Mouse (Mus musculus) large intestine, adult 2 months (tissue): Measurements from ENCODE around the gene Rsbn1. TPM values are rescaled to one million over a fixed set of nuclear protein-coding genes. Genes with fewer than 3 reads are reported as not detected.

Experiments used
- DNase-seq: peaks from one replicate; pipeline ENCODE4 v3.0.0-alpha.2; 2012; ENCODE audit warnings: low read depth, low spot score
- WGBS: fragments of 180-500 bp; shearing (Covaris S2); methylation state at CpG from one replicate; pipeline ENCODE4 v1.1.7; 2018; 5-methylcytosine and 5-hydroxymethylcytosine counted together
- polyA plus RNA-seq: library from polyadenylated mRNA; depleted of rRNA; stranded (reverse); fragments of >200 nt; gene quantifications from 2 replicates; pipeline ENCODE4 v1.2.3, GENCODE M21; 2012; rRNA removed

Gene Rsbn1
- 1.1 and 2.6 TPM in 2 replicates for polyA plus RNA-seq

DNA sequence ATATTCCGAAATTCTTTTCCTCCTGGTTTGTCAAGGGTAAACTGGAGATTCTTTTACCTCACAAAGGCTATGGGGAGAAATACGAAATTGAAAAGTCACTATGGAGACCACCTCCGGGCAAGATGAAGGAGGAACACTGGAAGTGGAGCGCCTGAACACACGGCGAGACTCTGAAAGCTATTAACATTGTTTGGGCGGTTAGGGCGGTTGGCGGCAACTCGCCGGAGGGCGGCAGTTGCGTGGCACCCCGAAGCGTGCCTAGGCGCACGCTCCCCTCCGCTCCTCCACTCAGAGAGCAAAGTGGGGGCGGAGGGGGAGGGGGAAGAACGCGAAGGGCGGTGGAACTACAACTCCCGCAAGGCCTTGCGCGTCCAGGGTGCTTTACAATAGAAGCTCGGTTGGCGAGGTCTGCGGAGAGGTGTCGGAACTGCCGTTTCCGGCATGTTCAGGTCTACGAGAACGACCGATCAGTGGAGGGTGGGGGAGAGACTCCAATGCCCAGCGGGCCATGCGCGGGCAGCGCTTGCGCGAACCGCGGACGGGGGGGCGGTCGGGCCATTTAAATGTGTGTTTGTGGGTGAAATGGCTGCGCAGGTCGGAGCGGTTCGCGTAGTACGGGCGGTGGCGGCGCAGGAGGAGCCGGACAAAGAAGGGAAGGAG lies at the start of gene Rsbn1:
Rsbn1 (plus strand) TSS at position 111 of the 660 bp plus-strand sequence.
- under 1% methylated on average over 52 of the region's 55 CpGs for WGBS
- DNase-seq, result peak; percentile 92

DNA sequence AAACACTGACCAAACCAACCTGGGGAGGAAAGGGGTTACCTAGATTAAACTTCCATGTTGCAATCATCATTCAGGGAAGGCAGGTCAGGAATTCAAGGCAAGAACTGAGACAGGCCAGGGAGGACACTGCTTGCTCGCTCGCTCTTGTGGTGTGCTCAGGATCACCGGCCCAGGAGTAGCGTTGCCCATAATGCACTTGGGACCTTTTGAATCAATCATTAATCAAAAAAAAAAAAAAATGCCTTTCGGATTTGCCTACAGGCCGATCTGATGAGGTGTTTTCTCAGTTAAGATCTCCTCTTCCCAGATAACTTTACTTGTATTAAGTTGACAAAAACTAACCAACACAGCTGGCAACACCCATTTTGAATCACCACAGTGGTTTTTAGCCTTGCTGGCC lies 49.7 kb upstream of the Rsbn1 start:
- WGBS, result 75% methylated on average over 6 of the region's 6 CpGs
- no peak for DNase-seq

DNA sequence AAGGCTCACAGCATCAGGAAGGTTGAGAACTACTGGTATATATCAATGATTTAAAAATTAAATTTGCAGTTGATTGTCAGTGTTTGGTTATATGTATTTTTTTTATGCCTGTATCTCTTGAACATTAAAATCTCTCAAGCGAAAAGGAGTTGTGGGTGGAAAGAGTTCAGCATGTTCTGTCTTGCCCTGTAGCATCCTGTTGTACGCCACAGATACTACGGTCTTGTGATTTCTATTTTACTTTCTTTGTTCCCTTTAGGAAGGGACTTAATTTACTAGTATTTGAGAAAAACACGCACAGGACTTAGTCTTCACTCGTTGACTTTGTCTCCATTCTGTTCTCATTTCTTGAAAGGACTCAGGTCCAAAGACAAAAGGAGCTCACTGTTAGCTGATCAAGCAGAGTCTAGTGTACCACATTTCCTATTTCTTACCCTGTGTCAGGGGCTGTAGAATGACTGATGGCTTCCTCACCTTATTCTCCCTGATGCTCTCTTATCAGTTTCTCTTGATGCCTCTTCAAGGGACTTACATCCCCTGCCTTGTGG lies 46.4 kb upstream of the Rsbn1 start:
- DNase-seq, result no peak

DNA sequence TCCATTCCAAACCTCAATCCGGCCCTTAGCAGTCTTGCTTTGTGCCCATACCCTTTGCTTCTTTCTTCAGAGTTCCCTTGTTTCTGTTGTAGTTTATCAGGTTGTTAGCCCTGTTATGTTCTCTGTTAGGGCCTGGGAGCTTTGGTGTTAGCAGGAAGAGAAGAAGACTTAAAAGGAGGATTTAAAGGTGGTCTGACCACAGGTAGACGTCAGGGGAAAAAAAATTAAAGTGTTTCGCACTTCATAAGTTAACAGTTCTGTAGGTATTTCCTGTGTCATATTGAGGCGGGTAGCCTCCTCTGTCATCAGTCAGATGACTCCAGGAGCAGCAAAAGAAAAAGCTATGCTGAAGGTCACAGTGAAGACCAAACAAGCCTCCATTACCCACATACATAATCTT lies 45.9 kb upstream of the Rsbn1 start:
- 73% methylated on average over 4 of the region's 4 CpGs for WGBS
- DNase-seq, result no peak

More for the DNA sequence above, 46.4 kb upstream of the Rsbn1 start:
- 85% methylated on average over 5 of the region's 5 CpGs for WGBS

DNA sequence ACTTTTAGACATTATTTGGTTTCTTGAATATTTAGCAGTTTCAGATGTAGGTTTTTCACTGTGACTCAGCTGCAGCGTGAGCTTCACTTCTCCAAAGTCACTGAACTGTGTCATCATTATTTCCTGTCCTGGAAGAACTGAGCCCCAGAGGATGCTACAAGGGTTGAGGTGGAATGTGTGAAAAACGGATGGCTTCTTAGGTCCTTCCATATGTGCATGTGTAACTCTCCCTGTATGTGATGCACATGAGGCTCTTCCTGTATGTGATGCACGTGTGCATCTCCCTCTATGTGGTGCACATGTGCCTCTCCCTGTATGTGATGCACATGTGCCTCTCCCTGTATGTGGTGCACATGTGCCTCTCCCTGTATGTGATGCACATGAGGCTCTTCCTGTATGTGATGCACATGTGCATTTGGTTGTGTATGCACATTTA lies 41.2 kb upstream of the Rsbn1 start:
- DNase-seq, result no peak
- WGBS, result 47% methylated on average over 3 of the region's 3 CpGs

DNA sequence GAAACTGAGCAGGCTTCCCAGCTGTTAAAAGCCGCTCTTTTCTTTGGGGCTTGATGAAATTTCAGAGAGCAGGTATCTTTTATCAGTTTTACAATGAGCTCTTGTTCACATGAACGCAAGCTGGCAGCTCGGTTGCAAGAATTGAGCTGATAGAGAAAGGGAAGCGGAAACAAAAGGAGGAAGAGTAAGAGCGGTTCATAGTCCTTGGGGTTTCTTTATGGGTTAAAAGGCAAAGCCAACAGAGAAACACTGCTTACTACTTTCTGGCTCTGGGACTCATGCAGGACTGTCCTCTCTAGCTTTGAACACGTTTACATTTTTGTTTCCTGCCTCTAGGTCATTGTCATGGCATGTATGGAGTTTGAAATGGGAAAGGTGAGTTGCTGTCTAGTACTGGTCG lies 39.6 kb upstream of the Rsbn1 start:
- WGBS, result 64% methylated on average over 7 of the region's 7 CpGs
- DNase-seq, result no peak

DNA sequence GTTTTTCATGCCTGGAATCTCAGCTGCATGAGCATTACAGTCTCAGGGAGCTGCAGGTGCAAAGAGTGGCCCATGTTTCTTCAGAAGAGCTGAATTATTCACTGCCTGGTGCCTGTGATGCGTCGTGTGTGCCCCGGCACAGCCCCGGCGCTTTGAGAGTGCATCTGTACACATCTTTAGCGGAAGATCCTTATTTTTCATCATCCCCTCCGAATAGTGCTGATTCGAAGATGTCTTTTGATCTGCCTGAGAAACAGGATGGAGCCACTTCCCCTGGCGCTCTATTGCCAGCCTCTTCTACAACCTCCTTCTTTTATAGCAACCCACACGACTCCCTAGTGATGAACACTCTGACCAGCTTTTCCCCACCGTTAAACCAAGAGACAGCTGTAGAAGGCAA lies 28.0 kb upstream of the Rsbn1 start:
- no peak for DNase-seq

DNA sequence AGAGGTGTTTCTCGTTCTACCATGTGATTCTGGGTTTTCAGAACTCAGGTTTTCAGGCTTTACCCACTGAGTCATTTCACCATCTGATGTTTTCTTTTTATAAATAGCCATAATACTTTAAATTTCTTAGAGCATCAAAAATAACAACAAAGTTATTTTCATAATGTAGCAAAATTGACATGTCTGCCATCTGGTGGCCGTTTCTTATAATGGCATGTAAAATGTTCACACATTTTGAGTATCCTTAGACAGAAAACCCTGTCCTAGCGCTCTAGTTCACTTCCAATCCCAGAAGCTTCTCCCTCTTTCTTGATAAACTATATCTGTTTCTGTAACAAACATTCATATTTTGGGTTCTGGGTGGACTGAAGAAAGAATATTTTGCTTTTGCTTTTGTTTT lies 26.3 kb upstream of the Rsbn1 start:
- WGBS, result 16% methylated on average over 3 of the region's 3 CpGs
- peak; percentile 28 for DNase-seq

More for the DNA sequence above, 28.0 kb upstream of the Rsbn1 start:
- 68% methylated on average over 11 of the region's 11 CpGs for WGBS

DNA sequence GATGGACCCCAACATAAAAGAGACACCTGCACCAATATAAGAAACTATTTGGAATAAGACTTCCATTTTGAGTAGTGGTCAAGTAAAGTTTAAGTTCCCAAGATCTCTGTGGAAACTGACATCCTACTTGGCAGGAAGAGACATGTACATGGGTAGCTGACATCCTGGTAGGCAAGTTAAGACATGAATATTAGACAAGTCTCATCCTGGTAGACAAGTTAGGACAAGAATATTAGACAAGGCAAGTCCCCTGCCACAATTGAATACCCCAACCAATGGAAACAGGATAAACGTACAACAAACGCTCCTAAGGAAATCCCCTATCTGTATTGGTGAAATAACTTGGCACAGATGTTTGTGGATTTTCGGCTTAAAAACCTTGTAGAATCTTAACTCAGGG lies 20.5 kb upstream of the Rsbn1 start:
- WGBS, result 62% methylated on average over 3 of the region's 3 CpGs

DNA sequence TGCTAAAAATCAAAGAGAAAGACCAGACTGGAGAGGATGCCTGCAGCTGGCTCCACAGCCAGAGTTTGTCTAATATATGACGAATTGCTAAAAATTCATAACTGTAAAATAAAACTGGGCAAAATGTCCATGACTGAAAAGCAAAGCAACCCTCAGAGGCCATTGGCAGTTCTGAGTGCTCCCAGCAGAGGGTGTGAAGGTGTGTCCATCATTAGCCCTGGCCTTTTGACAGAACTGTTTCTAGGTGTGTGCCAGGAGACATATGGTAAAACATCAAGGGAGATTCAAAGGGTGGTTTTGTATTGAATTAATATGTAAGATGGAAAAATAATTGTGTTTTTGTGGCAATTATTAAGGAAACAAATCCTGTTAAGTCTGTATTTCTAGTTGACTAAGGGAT lies 9.2 kb upstream of the Rsbn1 start:
- no peak for DNase-seq
- 62% methylated on average over 1 of the region's 1 CpGs for WGBS

More for the DNA sequence above, 20.5 kb upstream of the Rsbn1 start:
- DNase-seq, result no peak

DNA sequence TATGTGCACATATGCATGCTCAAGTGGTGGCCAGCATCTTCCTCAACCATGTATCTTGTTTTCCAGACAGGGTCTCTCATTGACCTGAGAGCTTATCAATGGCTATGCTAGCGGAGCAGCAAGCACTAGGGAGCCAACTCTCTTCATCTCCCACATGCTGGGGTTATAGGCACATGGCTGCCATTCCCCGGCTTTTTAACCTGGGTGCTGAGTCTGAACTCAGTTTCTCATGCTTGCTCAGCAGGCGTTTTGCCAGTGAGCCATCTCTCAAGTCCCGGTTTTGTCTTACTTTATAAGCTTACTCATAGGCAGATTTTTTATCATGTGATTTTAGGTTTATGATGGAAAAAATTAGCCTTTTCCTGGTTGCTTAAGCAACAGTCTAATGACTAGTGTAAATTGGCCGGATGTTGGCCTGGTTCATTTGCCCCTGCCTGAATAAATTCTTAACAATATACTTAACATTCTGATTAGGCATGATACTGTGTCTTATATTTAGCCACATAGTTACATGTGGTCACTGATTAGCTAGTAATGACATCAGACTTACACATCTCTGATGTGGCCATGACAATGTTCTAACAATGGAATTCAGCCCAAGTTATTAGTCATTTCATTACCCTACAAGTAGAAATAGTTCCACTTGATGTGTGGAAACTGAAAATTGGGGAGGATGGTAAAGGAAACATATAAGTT lies 6.4 kb upstream of the Rsbn1 start:
- 76% methylated on average over 5 of the region's 5 CpGs for WGBS
- no peak for DNase-seq

DNA sequence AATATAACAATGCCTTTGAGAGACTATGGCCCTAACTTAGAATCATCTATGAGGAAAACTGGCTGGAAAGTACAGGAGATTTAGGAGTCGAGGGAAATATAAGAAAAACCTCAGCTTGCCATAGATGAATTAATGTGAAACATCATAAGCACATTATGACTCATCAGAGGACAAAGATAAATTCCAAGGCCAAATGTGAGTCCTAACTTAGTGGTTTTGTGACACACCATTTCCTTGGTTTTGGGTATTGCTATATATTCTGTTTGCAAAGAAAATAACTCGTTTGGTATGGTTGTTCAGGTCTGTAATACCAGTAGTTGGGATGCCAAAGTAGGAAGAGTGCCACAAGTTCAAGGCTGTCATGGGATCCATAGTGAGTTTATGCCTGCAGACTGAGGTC lies 5.1 kb upstream of the Rsbn1 start:
- WGBS, result 54% methylated on average over 2 of the region's 2 CpGs
- no peak for DNase-seq

DNA sequence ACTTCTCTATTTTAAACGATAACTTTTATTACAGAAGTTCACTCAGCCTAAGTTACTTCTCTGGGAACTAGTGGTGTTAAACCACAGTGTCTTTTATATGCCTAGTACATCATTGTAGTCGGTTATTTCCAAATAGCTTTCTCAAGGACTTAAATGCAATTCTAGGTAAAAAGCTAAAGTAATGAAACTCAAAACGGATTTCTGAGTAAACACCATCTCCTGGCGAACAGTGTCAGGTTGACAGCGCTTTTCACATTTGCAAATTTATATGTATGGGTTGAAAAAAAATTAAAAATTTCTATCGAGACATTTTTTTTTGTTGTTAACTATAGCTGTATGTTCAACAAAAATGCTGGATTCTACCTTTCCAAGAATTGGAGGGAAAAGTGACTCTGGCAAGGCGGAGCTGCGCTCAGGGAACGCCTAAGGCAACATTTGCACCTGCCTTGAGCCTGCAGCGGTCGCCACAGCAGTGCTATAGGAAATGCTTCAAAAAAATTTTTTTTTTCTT lies 414 bp upstream of the Rsbn1 start:
- WGBS, result 2% methylated on average over 11 of the region's 11 CpGs
- DNase-seq, result no peak

DNA sequence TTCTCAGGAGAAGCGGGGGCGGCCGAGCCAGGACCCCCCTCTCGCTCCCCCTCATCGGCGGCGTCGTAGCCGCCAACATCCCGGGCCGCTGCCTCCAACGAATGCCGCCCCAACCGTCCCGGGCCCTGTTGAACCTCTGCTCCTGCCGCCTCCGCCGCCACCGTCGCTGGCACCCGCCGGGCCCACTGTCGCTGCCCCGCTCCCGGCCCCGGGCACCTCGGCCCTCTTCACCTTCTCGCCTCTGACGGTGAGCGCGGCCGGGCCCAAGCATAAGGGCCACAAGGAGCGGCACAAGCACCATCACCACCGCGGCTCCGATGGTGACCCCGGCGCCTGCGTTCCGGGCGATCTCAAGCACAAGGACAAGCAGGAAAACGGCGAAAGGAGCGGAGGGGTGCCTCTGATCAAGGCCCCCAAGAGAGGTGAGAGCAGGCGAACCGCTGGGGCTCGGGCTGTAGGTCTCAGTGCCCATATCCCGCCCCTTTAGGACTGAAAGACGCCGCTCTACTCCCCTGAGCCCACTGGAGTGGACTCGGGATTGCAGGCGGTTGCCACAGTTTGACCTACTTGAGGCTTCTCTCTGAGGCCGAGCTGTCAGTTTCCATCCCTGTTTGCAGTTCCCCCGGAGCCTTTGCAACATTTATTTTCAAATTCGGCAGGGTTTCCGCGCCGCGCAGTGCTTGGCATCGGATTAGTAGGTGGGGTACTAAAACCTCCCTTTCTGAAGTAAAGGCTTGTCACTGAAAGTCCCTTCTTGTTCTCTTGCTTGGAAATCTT lies 1.0 kb downstream of the Rsbn1 start:
- under 1% methylated on average over 59 of the region's 60 CpGs for WGBS
- DNase-seq, result no peak

DNA sequence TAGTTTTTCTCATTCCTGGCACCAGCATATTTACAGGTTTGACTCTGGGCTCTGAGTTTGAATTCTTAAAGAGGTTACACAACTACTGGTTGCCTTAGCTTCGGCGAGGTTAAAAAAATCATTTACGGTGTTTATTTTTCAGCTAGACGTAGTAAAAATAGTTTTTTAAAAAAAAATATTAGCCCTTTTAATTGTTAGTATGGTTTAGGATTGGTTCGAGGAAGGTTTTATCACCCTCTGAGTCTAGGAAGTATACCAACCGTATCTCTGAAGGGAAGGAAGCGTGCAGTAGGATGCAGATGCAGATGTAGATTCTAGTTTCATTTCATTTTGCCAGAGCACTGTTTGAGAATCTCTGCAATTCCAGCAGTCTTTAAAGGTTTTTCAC lies 1.6 kb downstream of the Rsbn1 start:
- DNase-seq, result no peak
- WGBS, result under 1% methylated on average over 7 of the region's 7 CpGs

DNA sequence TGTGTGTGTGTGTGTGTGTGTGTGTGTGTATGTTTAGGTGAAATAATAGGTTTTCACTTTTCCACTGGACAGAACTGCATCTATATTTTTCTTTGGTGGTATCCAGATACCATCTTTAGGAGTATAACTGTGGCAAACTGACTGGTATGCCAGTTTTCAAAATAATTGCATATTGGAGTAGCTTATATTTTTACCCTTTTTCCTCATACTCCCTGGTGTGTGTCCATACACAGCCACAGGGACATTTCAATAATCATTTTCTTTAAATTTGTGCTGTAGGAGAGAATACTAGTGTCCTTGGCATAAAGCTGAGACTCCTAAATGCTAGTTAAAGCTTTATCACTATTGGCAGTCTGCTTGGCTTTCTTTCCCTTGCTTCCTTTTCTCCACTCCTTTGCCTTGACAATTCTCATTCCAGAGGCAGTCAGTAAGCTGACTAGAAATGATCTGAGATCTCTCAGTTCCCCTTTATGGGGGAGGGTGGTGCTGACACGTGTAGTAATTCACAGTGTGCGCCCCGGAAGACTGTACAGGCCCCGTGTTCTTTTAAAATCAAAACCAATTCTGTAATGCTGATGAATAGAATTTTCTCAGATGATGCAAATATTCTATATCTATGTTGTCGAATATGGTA lies 2.4 kb downstream of the Rsbn1 start:
- DNase-seq, result no peak
- 8% methylated on average over 5 of the region's 5 CpGs for WGBS

DNA sequence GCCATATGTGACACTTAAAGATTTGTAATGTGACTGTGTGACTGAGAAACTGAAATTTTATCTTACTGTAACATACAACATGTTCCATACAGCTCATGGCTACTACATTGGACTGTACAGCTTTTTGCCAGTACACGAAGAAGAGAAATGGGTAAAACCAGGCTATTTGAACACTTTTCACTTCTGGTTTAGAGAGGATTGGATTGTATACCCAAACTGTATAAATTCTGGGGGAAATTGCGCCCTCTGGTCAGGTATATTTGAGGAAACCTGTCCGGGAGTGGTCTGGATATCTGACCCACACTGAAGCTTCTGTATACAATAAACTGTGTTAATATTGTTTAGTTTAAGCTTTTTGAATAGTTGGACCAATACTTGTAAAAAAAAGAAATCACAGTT lies 2.9 kb downstream of the Rsbn1 start:
- DNase-seq, result no peak
- 24% methylated on average over 3 of the region's 3 CpGs for WGBS

DNA sequence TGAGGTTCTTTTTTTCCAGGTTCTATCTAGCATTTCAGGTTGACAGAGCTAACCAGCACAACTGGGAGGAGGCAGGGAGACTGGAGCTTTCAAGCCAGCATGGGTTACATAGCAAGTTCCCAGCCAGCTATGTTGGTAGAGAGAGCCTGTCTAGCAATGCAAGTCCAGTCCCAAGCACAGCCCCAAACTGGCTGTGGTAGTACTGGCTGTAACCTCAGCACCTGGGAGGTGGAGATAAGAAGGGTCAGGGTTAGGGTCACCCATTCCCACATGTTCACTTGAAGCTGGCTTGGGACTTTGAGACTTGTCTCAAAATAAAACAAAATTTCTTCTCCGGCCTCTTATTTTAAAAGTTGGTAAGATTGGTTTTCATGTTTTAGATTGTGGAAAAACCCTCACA lies 6.2 kb downstream of the Rsbn1 start:
- DNase-seq, result no peak
- 96% methylated on average over 1 of the region's 1 CpGs for WGBS

DNA sequence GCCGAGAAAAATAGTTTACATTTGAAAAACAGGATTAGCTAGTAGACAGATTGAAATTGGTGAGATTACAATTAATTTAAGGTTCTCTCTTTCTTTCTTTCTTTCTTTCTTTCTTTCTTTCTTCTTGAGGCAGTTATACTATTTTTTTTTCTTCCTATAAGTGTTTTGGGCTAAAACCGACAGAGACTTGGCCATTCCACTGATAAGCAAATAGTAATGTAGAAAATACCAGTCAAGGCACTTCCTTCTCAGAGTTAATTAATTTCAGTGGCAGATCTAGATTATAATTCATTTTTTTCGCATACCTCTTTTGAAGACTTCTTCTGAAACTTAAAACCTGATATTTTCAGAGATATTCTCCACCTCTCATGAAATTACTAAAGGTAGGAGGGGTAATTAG lies 11.4 kb downstream of the Rsbn1 start:
- no peak for DNase-seq
- 76% methylated on average over 3 of the region's 3 CpGs for WGBS

DNA sequence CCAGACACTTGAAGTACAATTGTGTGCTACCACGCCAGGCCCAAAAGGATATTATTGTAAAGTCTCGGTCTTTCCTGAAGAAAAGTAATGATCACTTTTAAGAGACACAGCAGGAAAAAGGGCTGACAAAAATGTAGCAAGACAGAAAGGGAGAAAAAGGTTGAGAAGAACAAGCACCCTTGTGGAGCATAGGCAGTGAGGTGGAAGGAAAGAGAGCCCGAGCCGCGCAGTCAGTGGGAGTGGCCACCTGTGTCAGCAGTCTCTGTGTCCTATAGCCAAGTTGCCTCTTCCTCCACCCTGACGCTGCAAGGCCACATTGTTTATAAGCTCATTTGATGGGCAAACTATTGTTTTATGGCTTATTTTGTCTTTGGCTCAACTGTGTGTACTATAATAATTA lies 13.6 kb downstream of the Rsbn1 start:
- peak; percentile 37 for DNase-seq
- WGBS, result 32% methylated on average over 6 of the region's 6 CpGs
